Mouse (Mus musculus): ENCODE measurements around the gene Gm42878. TPM values are rescaled to one million over a fixed set of nuclear protein-coding genes. Genes with fewer than 3 reads are reported as not detected.

Gene Gm42878
- polyA plus RNA-seq (2012) = not detected in 2 replicates

GRCm38 (mm10) chr5:121544910-121545792 lies at the start of gene Gm42878, which contains the start of gene Adam1a:
Gene Gm42878, minus strand, starts transcription at chr5:121545482.
Gene Adam1a, minus strand, starts transcription at chr5:121545482.
- TF ChIP-seq GATA1 (IDR thresholded peaks at IDR 0.05; ENCODE audit: low read length) = no peak

GRCm38 (mm10) chr5:121594714-121595313 lies 49.5 kb upstream of the Gm42878 start:
- TF ChIP-seq GATA1 (IDR thresholded peaks at IDR 0.05; ENCODE audit: low read length) = no peak

DNA sequence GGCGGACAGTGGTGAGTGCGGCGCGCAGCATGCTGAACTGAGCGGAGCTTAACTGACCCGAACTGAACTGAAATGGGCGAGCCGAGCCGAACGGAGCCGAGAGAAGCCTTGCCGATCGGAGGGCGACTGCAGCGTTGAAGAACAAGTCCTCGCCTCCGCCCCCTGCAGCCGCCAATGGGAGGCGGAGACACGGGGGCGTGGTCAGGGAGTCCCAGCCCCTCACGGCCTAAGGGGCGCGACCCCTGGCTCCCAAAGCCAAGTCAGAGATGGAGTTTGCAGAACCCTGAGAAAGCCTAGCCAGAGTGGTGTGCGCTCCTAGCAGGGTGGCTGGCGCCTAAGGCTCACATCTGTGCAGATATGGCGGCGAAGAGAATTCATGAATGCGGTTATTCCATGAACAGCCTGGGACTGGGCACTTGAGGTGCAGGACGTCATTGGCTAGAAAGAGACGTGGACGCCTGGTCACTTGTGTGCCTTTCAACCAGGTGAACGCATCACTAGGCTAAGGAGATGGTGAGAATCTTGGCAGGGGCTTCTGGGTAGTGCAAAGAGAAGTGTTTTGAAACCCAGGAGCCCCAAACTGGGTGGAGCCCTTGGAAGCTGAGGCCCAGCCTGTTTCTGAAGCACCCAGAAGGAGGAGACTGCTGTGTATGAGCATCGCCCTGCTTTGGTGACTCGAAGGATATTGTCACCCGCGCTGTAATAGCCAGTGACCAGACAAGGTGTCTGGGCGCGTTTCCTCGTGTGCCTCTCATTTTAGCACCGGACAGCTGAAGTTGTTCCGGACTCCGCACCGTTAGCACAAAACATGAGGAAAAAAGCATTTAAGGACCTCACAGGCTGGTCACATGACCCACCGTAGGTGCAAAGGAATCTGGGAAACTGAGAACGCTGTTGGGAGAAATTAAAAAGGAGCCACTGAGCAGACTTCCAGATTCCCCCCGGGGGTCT lies 48.4 kb upstream of the Gm42878 start, which contains the start of gene Aldh2:
Aldh2 (minus strand) TSS at position 374 of the 951 bp plus-strand sequence.
- TF ChIP-seq GATA1 (IDR thresholded peaks at IDR 0.05; ENCODE audit: low read length) = no peak

- TF ChIP-seq GATA1 (IDR thresholded peaks at IDR 0.05; ENCODE audit: low read length) = no peak
Observed at GRCm38 (mm10) chr5:121592816-121593407, 47.6 kb upstream of the Gm42878 start.

- TF ChIP-seq GATA1 (IDR thresholded peaks at IDR 0.05; ENCODE audit: low read length) = no peak
Observed at GRCm38 (mm10) chr5:121592064-121592815, 47.0 kb upstream of the Gm42878 start.

DNA sequence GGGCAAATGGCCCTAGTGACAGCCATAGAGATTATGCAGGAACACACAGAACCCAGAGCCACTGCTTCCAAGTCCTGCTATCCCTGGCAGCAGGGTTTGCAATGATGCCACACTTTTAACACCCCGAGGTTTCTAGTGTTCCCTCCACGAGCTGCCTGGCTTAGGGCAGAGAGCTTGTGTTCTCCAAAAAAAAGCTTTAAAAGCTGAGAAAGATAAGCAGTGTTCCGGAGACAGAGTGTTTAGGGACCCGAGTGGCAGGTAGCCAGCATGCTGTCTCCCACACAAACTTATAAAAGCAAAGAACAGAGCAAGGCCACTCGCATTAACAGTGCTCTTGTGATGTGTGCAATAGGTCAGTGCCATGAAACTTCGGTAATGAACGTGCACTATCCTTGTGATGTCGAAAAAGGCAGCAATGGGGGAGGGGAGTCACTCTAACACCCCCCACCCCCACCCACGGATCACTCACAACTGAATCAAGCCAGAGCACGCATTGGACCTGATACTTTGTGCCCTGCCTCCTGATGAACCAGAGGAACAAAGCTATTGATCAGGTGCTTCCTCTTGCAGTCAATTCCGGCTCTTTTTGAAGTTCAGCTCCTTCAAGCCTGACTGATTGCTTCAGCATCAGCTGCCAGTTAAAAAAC lies 46.3 kb upstream of the Gm42878 start:
- TF ChIP-seq GATA1 (IDR thresholded peaks at IDR 0.05; ENCODE audit: low read length) = no peak

- TF ChIP-seq GATA1 (IDR thresholded peaks at IDR 0.05; ENCODE audit: low read length) = no peak
Observed at GRCm38 (mm10) chr5:121589928-121590327, 44.6 kb upstream of the Gm42878 start.

DNA sequence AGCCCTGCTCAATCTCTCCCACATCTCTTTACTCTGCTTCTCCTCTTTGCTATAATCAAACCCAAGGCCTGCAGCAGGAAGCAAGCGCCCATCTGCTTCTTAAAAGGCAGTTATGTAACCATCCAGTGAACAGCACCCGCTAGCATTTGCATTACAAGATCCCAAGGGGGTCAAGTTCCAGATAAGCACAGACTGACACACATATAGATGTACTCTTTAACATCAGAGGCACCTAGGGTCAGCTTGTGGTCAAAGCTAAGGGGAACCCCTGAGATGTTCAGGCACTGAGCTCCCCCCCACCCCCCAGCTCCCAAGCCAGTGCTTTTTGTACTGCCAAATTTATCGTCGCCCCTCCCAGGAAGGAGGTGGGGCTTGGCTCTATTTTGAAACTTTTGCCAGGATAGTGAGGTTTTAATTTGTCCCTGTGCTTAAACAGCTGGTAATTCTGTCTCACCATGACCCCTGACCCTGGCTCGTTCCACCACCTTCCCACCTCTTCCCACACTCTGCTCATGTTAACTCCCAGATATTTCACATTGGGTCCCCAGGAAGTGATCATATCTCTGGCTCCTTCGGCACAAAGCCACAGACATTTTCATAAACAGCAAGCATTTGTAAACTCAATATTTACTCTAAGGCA lies 41.2 kb upstream of the Gm42878 start:
- no peak for TF ChIP-seq GATA1 (IDR thresholded peaks at IDR 0.05; ENCODE audit: low read length)

- no peak for TF ChIP-seq GATA1 (IDR thresholded peaks at IDR 0.05; ENCODE audit: low read length)
Observed at GRCm38 (mm10) chr5:121585699-121586098, 40.4 kb upstream of the Gm42878 start.

GRCm38 (mm10) chr5:121585005-121585404 lies 39.7 kb upstream of the Gm42878 start:
- no peak for TF ChIP-seq GATA1 (IDR thresholded peaks at IDR 0.05; ENCODE audit: low read length)

DNA sequence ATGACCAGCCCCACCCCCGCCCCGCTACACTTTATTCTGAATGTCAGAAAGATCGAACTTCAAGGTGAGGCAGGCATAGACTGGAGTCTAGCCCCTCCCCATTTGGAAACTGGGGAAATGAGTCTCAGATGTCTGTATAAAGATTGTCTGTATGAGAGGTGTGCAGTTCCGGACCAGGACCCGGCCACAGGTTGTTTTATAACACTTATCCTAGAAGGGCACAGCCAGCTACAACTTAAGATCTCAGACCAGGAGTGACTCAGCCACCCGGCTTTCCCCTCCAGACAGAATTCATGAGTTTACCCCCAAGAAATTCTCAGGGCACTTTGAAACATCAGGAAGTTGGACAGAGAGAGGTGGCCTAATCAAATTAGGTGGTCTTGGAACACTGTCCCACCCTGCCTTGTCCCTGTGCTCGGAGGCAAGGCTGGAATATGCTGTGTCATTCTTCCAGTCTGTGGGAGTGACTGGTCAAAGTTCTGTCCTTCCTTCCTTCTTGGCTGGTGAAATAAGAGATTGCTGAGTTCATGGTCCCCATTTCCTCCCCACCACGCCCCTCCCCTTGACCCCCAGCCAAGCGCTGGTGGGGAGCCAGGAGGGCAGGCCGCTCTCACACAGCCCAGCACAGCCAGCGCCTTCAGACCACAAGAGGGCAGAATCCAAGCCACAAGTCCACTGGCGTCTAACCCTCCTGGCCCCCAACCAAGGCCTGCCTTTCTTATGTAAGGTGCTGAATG lies 38.7 kb upstream of the Gm42878 start:
- no peak for TF ChIP-seq GATA1 (IDR thresholded peaks at IDR 0.05; ENCODE audit: low read length)

- no peak for TF ChIP-seq GATA1 (IDR thresholded peaks at IDR 0.05; ENCODE audit: low read length)
Observed at GRCm38 (mm10) chr5:121581945-121582344, 36.7 kb upstream of the Gm42878 start.
